Mouse (Mus musculus): ENCODE results near the gene Gm28053. TPM values are rescaled to one million over a fixed set of nuclear protein-coding genes. Genes with fewer than 3 reads are reported as not detected.
A peak's percentile ranks its signal among the peaks of the same experiment; 100 is the strongest.

Gene Gm28053
- polyA plus RNA-seq, 1 experiment: not detected

DNA sequence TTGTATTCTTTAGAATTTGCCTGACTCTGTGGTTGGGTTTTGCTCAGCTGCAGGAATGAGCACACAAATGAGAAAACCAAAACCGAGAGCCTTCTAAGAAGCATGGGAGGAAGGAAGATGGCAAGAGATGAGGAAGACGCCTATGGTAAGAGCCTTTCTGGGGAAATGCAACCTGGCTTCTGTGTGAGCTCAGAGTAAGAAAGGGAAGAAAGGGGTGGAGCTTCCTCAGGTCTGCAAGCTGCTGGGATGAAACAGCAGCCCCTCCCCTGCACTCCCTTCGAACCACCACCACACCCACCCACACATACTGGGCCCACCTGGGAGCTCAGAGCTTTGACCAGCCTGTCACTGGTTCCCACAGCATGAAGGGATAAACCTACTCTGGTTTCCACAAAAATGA, 22.9 kb downstream of the Gm28053 start:
- H3K27me3 ChIP-seq (ENCODE audit: control insufficient read depth, insufficient read depth, low read length): no peaks in the 10 kb centered on the region
- H3K36me3 ChIP-seq (ENCODE audit: control insufficient read depth, insufficient read depth, low read length): no peaks in the 10 kb centered on the region
- WGBS: 13% methylated on average over 3 of the region's 3 CpGs
- peak overlapping the region; percentile 82 for H3K27ac ChIP-seq (ENCODE audit: insufficient read depth, low read depth, low read length)
- peak overlapping the region; percentile 11 for H3K4me3 ChIP-seq (ENCODE audit: low read depth, low read length)
- H3K4me1 ChIP-seq (ENCODE audit: control insufficient read depth, insufficient read depth, insufficient read length, low read length): peaks cover 15% of the 10 kb centered on the region
- no peak for TF ChIP-seq CTCF (IDR thresholded peaks at IDR 0.05; ENCODE audit: extremely low read depth, insufficient read length, insufficient replicate concordance, low read depth, low read length)
- TF ChIP-seq POLR2A (IDR thresholded peaks at IDR 0.05; ENCODE audit: low read depth, low read length): no peak

DNA sequence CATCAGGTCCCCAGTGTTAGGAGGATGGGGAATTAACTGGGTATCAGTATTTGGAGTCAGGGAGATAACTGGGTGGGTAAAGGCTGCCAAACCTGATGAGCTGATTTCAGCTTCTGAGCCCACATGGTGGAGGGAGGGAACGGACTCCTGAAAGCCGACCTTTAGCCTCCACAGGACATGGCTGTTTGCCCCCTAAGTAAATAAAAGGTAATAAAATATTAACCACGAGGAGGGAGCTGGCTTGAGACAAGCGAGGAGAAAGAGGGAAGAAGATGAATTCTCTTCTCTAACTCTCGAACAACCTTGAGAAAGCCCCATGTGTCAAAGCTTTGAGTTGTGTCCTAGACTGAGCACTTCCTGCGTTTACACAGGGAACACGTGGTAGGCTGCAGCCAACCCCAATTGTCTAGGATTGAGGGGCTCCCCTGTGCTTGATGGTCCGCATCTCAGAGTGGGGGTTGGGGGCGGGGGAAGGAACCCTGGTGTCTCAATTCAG, 23.4 kb downstream of the Gm28053 start:
- Histone ChIP-seq H3K36me3 (ENCODE audit: control insufficient read depth, insufficient read depth, low read length) (no peaks in the 10 kb centered on the region), H3K4me1 (ENCODE audit: control insufficient read depth, insufficient read depth, insufficient read length, low read length) (peaks cover 15% of the 10 kb centered on the region), H3K27me3 (ENCODE audit: control insufficient read depth, insufficient read depth, low read length) (no peaks in the 10 kb centered on the region), H3K27ac (ENCODE audit: insufficient read depth, low read depth, low read length) (peak overlapping the region; percentile 82), H3K4me3 (ENCODE audit: low read depth, low read length) (peak overlapping the region; percentile 86)
- TF ChIP-seq POLR2A (IDR thresholded peaks at IDR 0.05; ENCODE audit: low read depth, low read length): no peak
- TF ChIP-seq CTCF (IDR thresholded peaks at IDR 0.05; ENCODE audit: extremely low read depth, insufficient read length, insufficient replicate concordance, low read depth, low read length): no peak
- 8% methylated on average over 9 of the region's 9 CpGs for WGBS

DNA sequence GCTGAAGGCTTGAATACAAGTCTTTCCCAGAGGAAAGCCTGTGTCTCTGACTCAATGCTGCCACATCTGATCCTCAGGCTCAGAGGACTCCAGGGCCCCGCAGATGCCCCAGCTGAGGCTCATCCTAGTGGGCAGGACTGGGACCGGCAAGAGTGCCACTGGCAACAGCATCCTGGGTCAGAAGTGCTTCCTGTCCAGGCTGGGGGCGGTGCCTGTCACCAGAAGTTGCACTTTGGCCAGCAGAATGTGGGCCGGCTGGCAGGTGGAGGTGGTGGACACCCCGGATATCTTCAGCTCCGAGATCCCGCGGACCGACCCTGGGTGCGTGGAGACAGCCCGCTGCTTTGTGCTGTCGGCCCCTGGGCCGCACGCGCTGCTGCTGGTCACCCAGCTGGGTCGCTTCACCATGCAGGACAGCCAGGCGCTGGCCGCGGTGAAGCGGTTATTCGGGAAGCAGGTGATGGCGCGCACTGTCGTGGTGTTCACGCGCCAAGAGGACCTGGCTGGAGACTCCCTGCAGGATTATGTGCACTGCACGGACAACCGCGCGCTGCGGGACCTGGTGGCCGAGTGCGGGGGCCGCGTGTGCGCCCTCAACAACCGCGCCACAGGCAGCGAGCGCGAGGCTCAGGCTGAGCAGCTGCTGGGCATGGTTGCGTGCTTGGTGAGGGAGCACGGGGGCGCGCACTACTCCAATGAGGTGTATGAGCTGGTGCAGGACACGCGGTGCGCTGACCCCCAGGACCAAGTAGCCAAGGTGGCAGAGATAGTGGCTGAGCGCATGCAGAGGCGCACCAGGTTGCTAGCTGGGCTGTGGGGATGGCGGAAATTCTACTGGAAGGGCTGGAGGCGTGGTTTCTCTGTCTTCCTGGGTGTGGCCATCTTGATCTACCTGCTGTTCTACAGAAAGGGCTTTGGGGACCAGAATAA, 24.3 kb downstream of the Gm28053 start:
- peak overlapping the region; percentile 82 for H3K27ac ChIP-seq (ENCODE audit: insufficient read depth, low read depth, low read length)

GRCm38 (mm10) chr6:48745490-48745889, 27.1 kb downstream of the Gm28053 start:
- H3K27ac ChIP-seq (ENCODE audit: insufficient read depth, low read depth, low read length): peak overlapping the region; percentile 73
- WGBS: 69% methylated on average over 2 of the region's 2 CpGs

More for the DNA sequence above, 24.3 kb downstream of the Gm28053 start:
- Histone ChIP-seq H3K4me3 (ENCODE audit: low read depth, low read length) (peak overlapping the region; percentile 86), H3K36me3 (ENCODE audit: control insufficient read depth, insufficient read depth, low read length) (no peaks in the 10 kb centered on the region), H3K4me1 (ENCODE audit: control insufficient read depth, insufficient read depth, insufficient read length, low read length) (peaks cover 23% of the 10 kb centered on the region), H3K27me3 (ENCODE audit: control insufficient read depth, insufficient read depth, low read length) (no peaks in the 10 kb centered on the region)
- WGBS: 12% methylated on average over 52 of the region's 52 CpGs
- TF ChIP-seq CTCF (IDR thresholded peaks at IDR 0.05; ENCODE audit: extremely low read depth, insufficient read length, insufficient replicate concordance, low read depth, low read length): peak; percentile 4; the same call in 1 of the 2 replicates
- no peak for TF ChIP-seq POLR2A (IDR thresholded peaks at IDR 0.05; ENCODE audit: low read depth, low read length)

DNA sequence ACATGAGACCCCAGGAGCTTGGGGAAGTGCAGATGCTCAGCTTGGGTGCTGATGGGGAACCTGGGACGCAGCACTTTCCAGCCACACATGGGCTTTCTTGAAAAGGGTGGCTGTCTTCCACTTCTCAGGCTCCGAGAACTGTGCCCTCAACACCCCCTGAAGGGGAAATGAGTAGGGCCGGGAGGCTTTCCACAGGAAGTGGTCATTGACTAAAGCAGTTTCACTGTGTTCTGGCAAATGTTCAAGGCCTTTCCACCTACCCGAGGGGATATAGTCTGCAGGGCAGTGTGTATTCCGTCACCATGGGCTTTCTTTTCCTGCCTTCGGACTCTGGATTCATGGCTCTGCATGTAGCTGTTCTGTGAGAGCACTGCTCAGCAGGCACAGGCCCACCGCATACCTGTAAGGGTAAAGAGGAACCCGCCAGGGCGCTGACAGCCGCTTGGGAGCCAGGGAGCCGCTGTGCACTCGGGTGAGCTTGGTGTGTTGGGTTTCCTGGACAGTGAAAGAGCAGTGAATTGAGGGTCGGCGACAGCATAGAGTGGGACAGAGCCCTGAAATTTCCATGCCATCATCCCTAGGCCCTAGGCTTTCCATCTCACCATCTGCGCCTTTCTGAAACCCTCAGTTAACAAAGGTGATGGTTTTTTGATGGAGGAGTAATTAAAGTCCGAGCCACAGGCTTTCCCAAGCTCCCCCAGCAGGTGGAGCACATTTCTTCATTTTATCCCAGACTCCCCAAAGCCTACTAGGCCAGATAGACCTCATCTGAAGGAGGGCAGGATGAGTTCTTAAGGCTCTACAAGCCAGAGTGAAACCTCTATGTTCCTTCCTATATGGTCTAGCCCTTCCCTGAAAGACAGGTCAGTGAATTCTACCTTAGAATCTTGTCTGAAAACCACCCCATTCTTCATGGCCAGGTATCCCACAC, 27.8 kb downstream of the Gm28053 start, which contains the start of gene Gimap5:
Gene Gimap5, plus strand, starts transcription at position 239 of the 931 bp plus-strand sequence.
- Histone ChIP-seq H3K27ac (ENCODE audit: insufficient read depth, low read depth, low read length) (peak within 1 kb of the TSS; percentile 89), H3K27me3 (ENCODE audit: control insufficient read depth, insufficient read depth, low read length) (no peaks in the 10 kb centered on the region), H3K36me3 (ENCODE audit: control insufficient read depth, insufficient read depth, low read length) (no peaks in the 10 kb centered on the region), H3K4me3 (ENCODE audit: low read depth, low read length) (peak within 1 kb of the TSS; percentile 61), H3K4me1 (ENCODE audit: control insufficient read depth, insufficient read depth, insufficient read length, low read length) (peaks cover 21% of the 10 kb centered on the region)
- TF ChIP-seq POLR2A (IDR thresholded peaks at IDR 0.05; ENCODE audit: low read depth, low read length) (no peak), CTCF (IDR thresholded peaks at IDR 0.05; ENCODE audit: extremely low read depth, insufficient read length, insufficient replicate concordance, low read depth, low read length) (peak; percentile 67; the same call in 1 of the 2 replicates)
- WGBS: 47% methylated on average over 16 of the region's 16 CpGs

More at GRCm38 (mm10) chr6:48745490-48745889, 27.1 kb downstream of the Gm28053 start:
- Histone ChIP-seq H3K4me3 (ENCODE audit: low read depth, low read length) (peak overlapping the region; percentile 61), H3K4me1 (ENCODE audit: control insufficient read depth, insufficient read depth, insufficient read length, low read length) (peaks cover 23% of the 10 kb centered on the region), H3K27me3 (ENCODE audit: control insufficient read depth, insufficient read depth, low read length) (no peaks in the 10 kb centered on the region), H3K36me3 (ENCODE audit: control insufficient read depth, insufficient read depth, low read length) (no peaks in the 10 kb centered on the region)
- TF ChIP-seq CTCF (IDR thresholded peaks at IDR 0.05; ENCODE audit: extremely low read depth, insufficient read length, insufficient replicate concordance, low read depth, low read length) (no peak), POLR2A (IDR thresholded peaks at IDR 0.05; ENCODE audit: low read depth, low read length) (no peak)

DNA sequence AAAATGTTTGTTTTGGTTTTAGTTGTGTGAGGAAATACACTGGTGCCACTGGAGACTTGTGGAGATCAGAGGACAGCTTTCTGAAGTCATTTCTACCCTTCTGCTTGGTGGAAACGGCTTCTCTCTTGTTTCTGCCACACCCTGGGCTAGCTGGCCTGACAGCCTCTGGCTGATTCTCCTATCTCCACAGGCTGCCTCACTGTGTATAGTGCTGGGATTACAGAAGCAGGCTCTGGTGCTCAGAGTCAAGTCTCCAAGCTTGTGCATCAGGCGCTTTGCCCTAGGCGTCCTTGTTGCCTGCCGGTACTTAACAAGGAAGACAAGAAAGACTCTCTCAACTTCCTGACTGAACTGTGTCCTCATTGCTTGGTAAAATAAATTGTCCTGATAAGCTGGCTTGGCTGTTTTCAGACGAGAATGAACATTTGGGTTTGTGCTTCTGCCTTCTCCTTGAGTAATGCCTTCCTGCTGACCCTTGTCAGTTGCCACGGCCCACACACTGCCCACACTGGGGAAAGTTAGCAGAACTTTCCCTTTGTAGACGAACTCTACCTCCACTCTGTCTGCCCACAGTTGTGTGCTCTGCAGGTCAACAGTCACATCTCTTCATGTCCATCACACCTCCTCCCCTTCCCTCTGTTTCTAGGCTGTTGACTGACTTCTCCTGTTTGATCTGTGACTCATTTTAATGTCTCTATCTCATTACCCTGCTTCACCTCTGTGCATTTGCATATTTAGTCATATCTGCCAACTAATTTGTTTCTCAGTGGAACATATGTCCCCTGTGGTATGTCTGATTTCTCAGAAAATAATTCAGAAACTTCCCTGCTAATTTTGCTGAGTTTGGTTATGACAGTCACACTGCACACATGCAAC, 28.9 kb downstream of the Gm28053 start:
- H3K4me1 ChIP-seq (ENCODE audit: control insufficient read depth, insufficient read depth, insufficient read length, low read length): peaks cover 12% of the 10 kb centered on the region
- no peaks in the 10 kb centered on the region for H3K36me3 ChIP-seq (ENCODE audit: control insufficient read depth, insufficient read depth, low read length)
- no peak; the same call in 1 of the 2 replicates for TF ChIP-seq POLR2A (IDR thresholded peaks at IDR 0.05; ENCODE audit: low read depth, low read length)
- WGBS: 12% methylated on average over 7 of the region's 7 CpGs
- H3K27me3 ChIP-seq (ENCODE audit: control insufficient read depth, insufficient read depth, low read length): no peaks in the 10 kb centered on the region
- H3K4me3 ChIP-seq (ENCODE audit: low read depth, low read length): peak overlapping the region; percentile 47
- H3K27ac ChIP-seq (ENCODE audit: insufficient read depth, low read depth, low read length): peak overlapping the region; percentile 89
